Mouse (Mus musculus) embryonic facial prominence, embryonic 15.5 days (tissue): ENCODE results near the gene Atf1. TPM values are rescaled to one million over a fixed set of nuclear protein-coding genes. Genes with fewer than 3 reads are reported as not detected.

Source experiments
- ATAC-seq: fragments of 200-750 bp; cut with Nextera tagmentation; 2 replicates; pipeline ENCODE4 v1.8.0; 2017; ENCODE audit warnings: low read depth, moderate TSS enrichment; ENCODE audit not compliant: insufficient number of reproducible peaks, low FRiP score, low TSS enrichment
- H3K27ac ChIP-seq: fragments of 300-500 bp; sonication (generic); replicated peaks from 2 replicates; pipeline ENCODE4 v1.5.1; 2015; ENCODE audit warnings: mild to moderate bottlenecking, inconsistent platforms
- H3K27me3 ChIP-seq: fragments of 300-500 bp; sonication (generic); 2 replicates; pipeline ENCODE4 v1.6.1; 2015; ENCODE audit warnings: inconsistent platforms
- H3K36me3 ChIP-seq: fragments of 300-500 bp; sonication (generic); 2 replicates; pipeline ENCODE4 v1.6.1; 2015; ENCODE audit warnings: mild to moderate bottlenecking, inconsistent platforms
- H3K4me1 ChIP-seq: fragments of 300-500 bp; sonication (generic); 2 replicates; pipeline ENCODE4 v1.6.1; 2015; ENCODE audit warnings: inconsistent platforms
- H3K4me2 ChIP-seq: fragments of 300-500 bp; sonication (generic); replicated peaks from 2 replicates; pipeline ENCODE4 v1.6.1; 2015; ENCODE audit warnings: mild to moderate bottlenecking, inconsistent platforms
- H3K4me3 ChIP-seq: fragments of 300-500 bp; sonication (generic); replicated peaks from 2 replicates; pipeline ENCODE4 v1.5.1; 2015; ENCODE audit warnings: mild to moderate bottlenecking, inconsistent platforms
- H3K9ac ChIP-seq: fragments of 300-500 bp; sonication (generic); 2 replicates; pipeline ENCODE4 v1.6.1; 2015; ENCODE audit warnings: inconsistent platforms
- H3K9me3 ChIP-seq: fragments of 300-500 bp; sonication (generic); replicated peaks from 2 replicates; pipeline ENCODE4 v1.6.1; 2016; ENCODE audit warnings: inconsistent platforms
- WGBS: fragments of 180-500 bp; shearing (Covaris S2); methylation state at CpG from one replicate; pipeline ENCODE4 v1.1.7; 2015; 5-methylcytosine and 5-hydroxymethylcytosine counted together
- polyA plus RNA-seq: library from polyadenylated mRNA; unstranded; fragments of >200 nt; fragmentation: Nextera tagmentation; extraction: Ambion mirVana; gene quantifications from 2 replicates; pipeline ENCODE4 v1.2.1, GENCODE M21; 2015

Atf1 gene
- polyA plus RNA-seq, 1 experiment from 2014 or later, result 43.9 TPM

DNA sequence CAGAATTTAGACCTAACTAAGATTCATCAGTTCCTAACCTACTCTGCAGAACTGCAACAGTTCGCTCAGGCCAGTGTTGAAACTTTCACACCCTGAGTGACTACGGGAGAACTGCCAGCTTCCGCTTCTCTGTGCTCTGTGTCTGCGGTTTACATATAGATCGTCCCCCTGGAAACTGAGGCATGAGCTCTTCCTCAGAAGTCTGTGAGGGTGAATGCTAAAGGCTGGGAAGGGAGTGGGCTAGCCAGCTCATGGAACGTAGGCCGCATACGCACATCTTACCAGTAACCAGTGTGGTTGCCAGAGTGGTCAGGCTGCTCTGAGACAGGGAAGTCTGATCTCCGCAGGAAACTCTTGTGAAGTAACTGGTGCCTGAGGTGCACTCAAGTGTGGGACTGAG lies 11.4 kb upstream of the Atf1 start:
- WGBS, result 95% methylated on average over 9 of the region's 9 CpGs

DNA sequence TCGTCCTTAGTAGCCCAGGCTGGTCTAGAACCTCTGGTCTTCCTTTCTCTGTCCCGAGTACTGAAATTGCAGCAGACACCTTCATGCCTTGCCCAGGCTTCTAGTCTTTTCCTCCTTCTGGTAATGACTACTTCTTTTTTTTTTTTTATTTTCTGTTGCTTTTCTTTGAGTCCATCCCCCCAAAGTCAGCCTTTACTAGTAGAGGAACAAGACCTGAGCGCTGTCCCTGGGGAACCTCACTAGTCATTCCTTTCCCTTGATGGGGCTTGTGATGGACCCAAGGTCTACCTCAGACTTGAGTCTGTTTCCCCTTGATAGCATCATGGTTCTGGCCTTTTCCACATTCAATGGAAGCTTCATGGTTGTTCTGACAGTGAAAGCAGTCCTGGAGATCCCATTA lies 9.6 kb upstream of the Atf1 start:
- no peaks in the 10 kb centered on the region for H3K4me1 ChIP-seq
- no peak overlapping the region for H3K27ac ChIP-seq
- ATAC-seq, result no peak
- no peaks in the 10 kb centered on the region for H3K27me3 ChIP-seq
- no peak overlapping the region for H3K9ac ChIP-seq
- peaks cover 31% of the 10 kb centered on the region for H3K36me3 ChIP-seq
- no peak overlapping the region for H3K4me3 ChIP-seq
- H3K4me2 ChIP-seq, result no peak overlapping the region
- H3K9me3 ChIP-seq, result 0 out of 2 replicates have a peak, but pooled peaks cover 3% of the 10 kb centered on the region
- 92% methylated on average over 3 of the region's 3 CpGs for WGBS

More for the DNA sequence above, 11.4 kb upstream of the Atf1 start:
- H3K27ac ChIP-seq, result no peak overlapping the region
- H3K4me2 ChIP-seq, result no peak overlapping the region
- H3K9me3 ChIP-seq, result no peaks in the 10 kb centered on the region
- H3K4me3 ChIP-seq, result no peak overlapping the region
- H3K4me1 ChIP-seq, result no peaks in the 10 kb centered on the region
- no peak overlapping the region for H3K9ac ChIP-seq
- H3K27me3 ChIP-seq, result no peaks in the 10 kb centered on the region
- peaks cover 48% of the 10 kb centered on the region for H3K36me3 ChIP-seq
- ATAC-seq, result no peak

DNA sequence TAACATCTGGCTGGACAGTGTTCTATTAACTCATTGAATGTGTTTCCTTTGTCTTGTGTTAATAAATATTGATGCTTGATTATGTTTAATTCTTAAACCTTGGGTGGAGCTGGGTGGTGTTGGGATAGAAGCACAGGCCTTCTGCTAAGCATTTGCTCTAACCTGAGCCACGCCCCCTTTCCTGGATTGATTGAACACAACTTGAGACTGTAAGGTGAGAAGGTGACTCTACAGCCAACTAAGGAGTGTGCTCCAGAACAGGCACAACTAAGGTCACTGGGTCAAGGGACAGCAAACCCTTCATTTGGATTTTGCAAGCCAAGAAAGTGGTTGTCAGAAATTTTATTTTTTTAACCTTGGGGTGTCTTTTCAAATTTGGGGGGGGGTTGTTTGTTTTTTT lies 8.2 kb upstream of the Atf1 start:
- WGBS, result 38% methylated on average over 1 of the region's 1 CpGs
- Histone ChIP-seq H3K4me3 (no peak overlapping the region), H3K9me3 (peaks cover 7% of the 10 kb centered on the region; the same call in 1 of the 2 replicates), H3K27ac (no peak overlapping the region), H3K27me3 (no peaks in the 10 kb centered on the region), H3K9ac (no peak overlapping the region), H3K4me2 (no peak overlapping the region), H3K36me3 (peaks cover 20% of the 10 kb centered on the region), H3K4me1 (no peaks in the 10 kb centered on the region)
- ATAC-seq, result no peak

DNA sequence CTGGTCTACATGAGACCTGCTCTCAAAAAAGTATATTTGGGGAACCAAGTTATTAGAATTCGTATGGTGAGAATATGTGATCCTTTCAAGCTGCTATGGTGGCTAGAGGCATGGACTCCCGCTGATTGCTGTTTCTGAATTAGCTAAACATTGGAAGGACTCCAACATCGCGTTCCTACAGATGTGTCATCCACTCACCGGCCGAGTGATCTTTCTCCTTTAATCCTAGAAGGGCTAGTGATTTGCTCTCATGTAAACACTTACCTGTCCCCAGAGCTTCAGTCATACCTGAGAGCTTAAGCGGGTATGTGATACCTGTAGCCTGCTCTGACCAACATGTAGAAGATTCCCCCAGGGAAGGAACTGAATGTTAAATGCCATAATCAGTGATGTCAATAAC lies 6.7 kb upstream of the Atf1 start:
- Histone ChIP-seq H3K36me3 (peaks cover 8% of the 10 kb centered on the region), H3K9ac (no peak overlapping the region), H3K4me3 (no peak overlapping the region), H3K27me3 (no peaks in the 10 kb centered on the region), H3K9me3 (peaks cover 7% of the 10 kb centered on the region; the same call in 1 of the 2 replicates), H3K27ac (no peak overlapping the region), H3K4me1 (no peaks in the 10 kb centered on the region), H3K4me2 (no peak overlapping the region)
- ATAC-seq, result no peak
- 79% methylated on average over 7 of the region's 7 CpGs for WGBS

DNA sequence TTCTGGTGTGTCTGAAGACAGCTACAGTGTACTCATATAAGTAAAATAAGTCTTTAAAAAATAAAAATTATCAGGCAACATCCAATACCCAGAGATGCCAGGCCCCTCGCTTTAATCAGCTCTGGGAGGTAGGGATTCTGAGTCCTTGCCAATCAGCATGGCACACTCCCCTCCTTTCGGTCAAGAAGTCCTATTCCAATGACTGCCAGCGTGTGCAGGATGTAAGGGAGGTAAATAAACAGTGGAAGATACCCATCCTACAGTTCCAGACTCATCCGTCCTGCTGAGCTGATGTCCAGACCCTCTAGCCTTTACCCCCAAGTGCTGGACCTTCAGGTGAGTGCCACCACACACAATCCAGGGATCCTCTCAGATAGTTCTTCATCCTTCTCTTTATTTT lies 2.2 kb upstream of the Atf1 start:
- Histone ChIP-seq H3K4me1 (peaks cover 17% of the 10 kb centered on the region), H3K4me2 (no peak overlapping the region), H3K4me3 (no peak overlapping the region), H3K9me3 (peaks cover 7% of the 10 kb centered on the region; the same call in 1 of the 2 replicates), H3K27me3 (no peaks in the 10 kb centered on the region), H3K9ac (no peak overlapping the region), H3K27ac (no peak overlapping the region), H3K36me3 (peaks cover 4% of the 10 kb centered on the region; the same call in 1 of the 2 replicates)
- 92% methylated on average over 4 of the region's 4 CpGs for WGBS
- no peak for ATAC-seq

DNA sequence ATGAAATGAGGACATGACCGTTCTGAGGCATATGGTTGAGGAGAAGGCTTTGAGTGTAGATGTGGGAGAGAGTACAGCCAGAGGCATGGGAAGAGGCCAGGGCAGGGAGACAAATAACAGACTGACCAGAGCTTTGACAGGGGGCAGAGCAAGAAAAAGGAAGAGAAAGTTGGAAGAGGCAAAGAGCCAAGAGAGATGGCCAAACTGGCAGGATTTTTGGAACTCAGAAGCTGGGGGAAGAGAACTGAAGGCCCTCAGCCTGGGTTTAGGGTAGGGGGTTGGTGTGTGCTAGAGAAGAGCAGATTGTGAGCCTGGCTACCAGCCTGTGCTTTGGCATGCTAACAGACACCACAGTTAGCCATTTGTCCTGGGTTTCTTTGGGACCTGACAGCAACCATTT lies 1.7 kb upstream of the Atf1 start:
- peaks cover 4% of the 10 kb centered on the region; the same call in 1 of the 2 replicates for H3K36me3 ChIP-seq
- H3K9ac ChIP-seq, result no peak overlapping the region
- 87% methylated on average over 1 of the region's 1 CpGs for WGBS
- no peak for ATAC-seq
- H3K4me2 ChIP-seq, result no peak overlapping the region
- no peak overlapping the region for H3K27ac ChIP-seq
- no peak overlapping the region for H3K4me3 ChIP-seq
- peaks cover 17% of the 10 kb centered on the region for H3K4me1 ChIP-seq
- no peaks in the 10 kb centered on the region for H3K27me3 ChIP-seq
- H3K9me3 ChIP-seq, result peaks cover 7% of the 10 kb centered on the region; the same call in 1 of the 2 replicates

DNA sequence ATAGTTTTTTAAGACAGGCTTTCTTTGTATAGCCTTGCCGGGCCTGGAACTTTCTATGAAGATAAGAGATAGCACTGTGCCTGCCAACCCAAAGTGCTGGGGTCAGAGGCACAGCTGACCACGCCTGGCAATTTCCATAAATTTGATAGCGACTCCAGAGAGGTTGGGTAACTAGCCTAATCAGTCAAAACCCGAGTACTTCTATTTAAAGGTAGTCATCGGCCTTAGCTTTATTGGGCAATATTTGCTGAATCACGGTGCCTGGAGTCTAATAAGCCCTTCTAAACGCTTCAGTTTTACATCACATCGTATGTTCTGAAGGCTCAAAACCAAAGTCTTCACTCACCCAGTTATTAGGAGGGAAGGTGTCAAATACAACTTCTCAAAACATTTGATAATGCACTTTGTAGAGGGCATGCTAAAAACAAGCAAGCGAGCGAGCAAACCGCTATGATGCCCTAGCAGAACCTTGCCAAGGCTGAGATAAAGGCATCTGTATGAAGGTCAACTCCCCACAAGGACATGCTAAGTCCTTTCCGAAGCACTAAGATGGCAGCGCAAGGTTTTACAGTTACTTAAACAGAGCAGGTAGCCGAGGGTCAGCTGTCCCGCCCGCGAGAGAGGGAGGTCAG lies 472 bp upstream of the Atf1 start:
- Histone ChIP-seq H3K9ac (peak overlapping the region; percentile 98), H3K4me3 (peak overlapping the region; percentile 83), H3K36me3 (peaks cover 4% of the 10 kb centered on the region; the same call in 1 of the 2 replicates), H3K27me3 (no peaks in the 10 kb centered on the region), H3K4me1 (peaks cover 17% of the 10 kb centered on the region), H3K4me2 (peak overlapping the region; percentile 66), H3K9me3 (peaks cover 7% of the 10 kb centered on the region; the same call in 1 of the 2 replicates), H3K27ac (peak overlapping the region; percentile 100)
- peak; percentile 41; the same call in 1 of the 2 replicates for ATAC-seq
- 3% methylated on average over 17 of the region's 17 CpGs for WGBS

DNA sequence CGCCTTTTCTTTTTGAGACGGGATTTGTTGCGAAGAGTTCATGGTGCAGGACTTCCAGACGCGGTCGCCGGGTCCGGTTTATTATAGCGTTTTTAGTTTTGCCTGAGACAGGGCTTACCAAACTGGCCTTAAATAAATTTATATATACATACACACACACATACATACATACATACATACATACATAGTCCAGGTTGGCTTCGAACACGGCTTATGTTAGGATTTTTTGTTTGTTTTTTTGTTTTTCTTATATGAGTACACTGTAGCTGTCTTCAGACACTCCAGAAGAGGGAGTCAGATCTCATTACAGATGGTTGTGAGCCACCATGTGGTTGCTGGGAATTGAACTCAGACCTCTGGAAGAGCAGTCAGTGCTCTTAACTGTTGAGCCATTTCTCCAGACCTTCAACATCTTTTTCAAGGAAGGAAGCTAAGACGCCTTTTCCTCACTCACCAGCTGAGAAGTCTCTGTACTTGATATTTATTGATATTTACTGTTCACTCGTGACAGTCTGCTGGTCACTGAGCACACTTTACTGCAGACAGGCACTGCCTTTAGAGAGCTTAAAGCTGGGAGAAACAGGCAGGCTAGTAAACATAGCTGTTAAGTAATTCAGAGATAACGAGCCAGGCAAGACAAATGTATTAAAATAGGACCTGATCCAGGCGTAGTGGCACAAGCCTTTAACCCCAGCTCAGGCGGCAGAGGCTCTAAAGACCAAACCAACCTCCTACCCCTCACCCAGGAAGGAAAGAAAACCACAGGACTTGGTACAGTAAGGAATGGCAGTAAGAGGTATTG lies 1.1 kb downstream of the Atf1 start:
- Histone ChIP-seq H3K9me3 (no peaks in the 10 kb centered on the region; the same call in 1 of the 2 replicates), H3K4me2 (peak overlapping the region; percentile 36), H3K9ac (peak overlapping the region; percentile 98), H3K36me3 (peaks cover 15% of the 10 kb centered on the region), H3K4me3 (peak overlapping the region; percentile 83), H3K27ac (peak overlapping the region; percentile 100), H3K4me1 (peaks cover 17% of the 10 kb centered on the region), H3K27me3 (no peaks in the 10 kb centered on the region)
- ATAC-seq, result no peak
- WGBS, result 15% methylated on average over 16 of the region's 16 CpGs

DNA sequence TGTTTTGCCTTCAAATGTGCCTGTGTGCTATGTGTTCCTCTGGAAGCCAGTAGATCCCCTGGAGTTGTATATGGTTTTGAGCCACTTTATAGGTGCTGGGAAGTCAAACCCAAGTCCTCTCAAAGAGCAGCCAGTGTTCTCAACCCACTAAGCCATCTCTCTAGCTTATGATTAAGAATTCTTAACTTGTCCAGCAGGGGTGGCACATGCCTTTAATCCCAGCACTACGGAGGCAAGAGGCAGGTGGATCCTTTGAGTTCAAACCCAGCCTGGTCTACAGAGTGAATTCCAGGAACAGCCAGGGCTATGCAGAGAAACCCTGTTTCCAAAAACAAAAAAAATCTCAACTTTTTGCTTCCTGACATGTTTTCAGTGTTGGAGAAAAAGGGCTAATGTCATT lies 3.0 kb downstream of the Atf1 start:
- no peak overlapping the region for H3K4me2 ChIP-seq
- H3K9ac ChIP-seq, result no peak overlapping the region
- peaks cover 17% of the 10 kb centered on the region for H3K4me1 ChIP-seq
- WGBS, result 65% methylated on average over 1 of the region's 1 CpGs
- no peaks in the 10 kb centered on the region for H3K9me3 ChIP-seq
- no peak overlapping the region for H3K27ac ChIP-seq
- ATAC-seq, result no peak
- peaks cover 28% of the 10 kb centered on the region for H3K36me3 ChIP-seq
- H3K4me3 ChIP-seq, result no peak overlapping the region
- no peaks in the 10 kb centered on the region for H3K27me3 ChIP-seq

DNA sequence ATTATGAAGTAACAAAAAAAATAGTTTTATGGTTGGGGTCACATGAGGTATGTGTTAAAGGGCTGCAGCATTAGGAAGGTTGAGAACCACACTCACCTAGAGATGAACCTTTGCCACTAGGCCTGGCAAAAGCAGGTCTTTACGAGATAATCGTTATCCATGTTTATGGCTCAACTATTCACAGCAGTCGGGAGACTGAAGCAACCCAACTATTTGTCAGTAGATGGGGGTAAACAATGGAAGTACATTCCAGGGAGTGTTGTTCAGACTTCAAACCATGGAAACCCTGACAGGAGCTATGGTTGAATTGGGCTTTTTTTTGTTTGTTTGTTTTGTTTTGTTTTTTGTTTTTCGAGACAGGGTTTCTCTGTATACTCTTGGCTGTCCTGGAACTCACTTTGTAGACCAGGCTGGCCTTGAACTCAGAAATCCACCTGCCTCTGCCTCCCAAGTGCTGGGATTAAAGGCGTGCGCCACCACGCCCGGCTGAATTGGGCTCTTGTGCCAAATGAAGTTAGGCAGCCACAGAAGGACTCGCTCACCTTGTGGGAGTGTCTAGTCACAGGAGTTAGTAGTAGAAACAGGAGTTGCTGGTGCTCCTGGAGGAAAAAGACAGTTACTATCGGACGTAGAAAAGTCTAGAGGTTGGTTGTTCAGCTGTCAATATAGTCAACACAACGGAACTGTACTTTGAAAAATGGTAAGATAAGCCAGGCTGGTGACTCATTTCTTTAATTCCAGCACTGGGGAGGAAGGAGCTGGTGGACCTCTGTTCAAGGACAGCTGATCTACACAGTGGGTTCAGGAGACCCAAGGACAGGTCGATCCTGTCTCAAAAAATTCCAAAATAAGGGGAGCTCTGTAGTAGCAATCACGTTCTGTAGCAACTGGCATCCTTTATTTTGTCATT lies 4.3 kb downstream of the Atf1 start:
- Histone ChIP-seq H3K9ac (no peak overlapping the region), H3K4me1 (peaks cover 15% of the 10 kb centered on the region), H3K27ac (no peak overlapping the region), H3K4me2 (no peak overlapping the region), H3K4me3 (no peak overlapping the region), H3K9me3 (no peaks in the 10 kb centered on the region), H3K36me3 (peaks cover 38% of the 10 kb centered on the region), H3K27me3 (no peaks in the 10 kb centered on the region)
- 89% methylated on average over 14 of the region's 14 CpGs for WGBS
- no peak for ATAC-seq
